Mouse (Mus musculus): ENCODE data around the gene Cnnm2.
"Not testable (repeated sequence)": the region's sequence is repeated elsewhere in the genome, so short reads cannot be mapped to it uniquely, and the experiment has no call there.

Cnnm2 gene

DNA sequence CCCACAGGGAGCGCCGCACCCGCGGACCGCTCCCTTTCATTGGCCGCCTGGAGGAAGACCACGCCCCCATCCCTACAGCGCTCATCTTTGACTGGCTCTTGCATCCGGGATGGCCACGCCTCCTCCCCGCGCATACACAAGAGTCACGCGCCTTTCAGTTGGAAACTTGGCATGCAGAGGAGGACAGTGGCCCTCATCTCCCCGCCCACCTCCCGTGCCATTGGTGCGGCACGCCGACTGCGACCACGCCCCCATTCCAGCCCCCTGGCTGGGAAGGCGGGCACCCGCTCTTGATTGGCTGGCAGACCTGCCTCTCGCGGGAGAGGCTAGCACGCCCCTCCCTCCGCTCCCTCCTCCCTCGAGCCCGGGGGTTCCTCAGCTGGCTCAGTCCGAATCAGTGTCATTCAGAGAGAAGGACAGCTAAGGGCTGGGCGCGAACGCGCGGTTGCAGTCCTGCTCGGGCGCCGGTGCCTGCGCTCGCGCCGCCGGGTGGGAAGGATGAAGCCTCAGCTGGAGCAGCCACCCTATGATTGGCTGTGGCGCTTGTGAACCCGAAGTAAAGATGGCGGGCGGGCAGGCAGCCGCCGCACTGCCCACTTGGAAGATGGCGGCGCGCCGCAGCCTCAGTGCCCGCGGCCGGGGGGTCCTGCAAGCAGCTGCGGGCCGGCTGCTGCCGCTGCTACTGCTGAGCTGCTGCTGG is at the start of gene Cnnm2:
Gene Cnnm2, plus strand, starts transcription at position 350 of the 700 bp plus-strand sequence.
- peak; percentile 98 for DNase-seq (ENCODE audit: low read depth, low spot score)

DNA sequence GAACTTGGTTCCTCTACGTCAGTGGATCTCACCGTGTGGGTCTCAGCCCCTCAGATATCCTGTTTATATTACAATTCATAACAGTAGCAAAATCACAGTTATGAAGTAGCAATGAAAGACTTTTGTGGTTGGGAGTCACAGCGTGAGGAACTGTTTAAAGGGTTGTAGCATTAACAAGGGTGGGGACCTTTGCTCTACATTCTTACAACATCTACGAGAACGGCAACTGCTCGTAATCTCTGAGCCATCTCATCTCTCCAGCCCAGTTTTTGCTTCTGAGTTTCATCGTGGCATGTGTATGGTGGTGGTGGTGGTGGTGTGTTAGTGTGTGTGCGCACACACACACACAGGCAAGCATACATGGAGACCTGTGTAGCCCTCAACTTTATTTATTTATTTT is 47.2 kb upstream of the Cnnm2 start:
- DNase-seq (ENCODE audit: low read depth, low spot score) = no peak

DNA sequence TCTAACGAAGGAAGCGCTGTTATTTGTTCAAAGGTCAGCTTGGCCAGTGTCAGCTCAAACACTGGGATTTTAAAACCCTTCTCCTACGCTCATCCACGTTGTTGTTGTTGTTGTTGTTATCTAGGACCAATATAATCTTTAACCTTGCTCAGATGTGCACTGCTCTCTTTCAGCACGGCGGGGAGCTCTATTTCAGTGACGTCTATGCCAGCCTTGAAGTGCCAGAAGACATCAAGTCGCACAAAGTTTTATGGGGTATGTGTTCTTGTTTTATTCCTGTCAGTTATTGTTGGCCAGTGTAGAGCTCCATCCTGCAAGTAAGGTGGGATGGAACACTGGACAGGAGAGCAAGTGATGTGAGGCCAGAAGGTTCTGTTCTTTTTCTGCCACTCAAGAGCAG is 46.4 kb upstream of the Cnnm2 start:
- no peak for DNase-seq (ENCODE audit: low read depth, low spot score)

DNA sequence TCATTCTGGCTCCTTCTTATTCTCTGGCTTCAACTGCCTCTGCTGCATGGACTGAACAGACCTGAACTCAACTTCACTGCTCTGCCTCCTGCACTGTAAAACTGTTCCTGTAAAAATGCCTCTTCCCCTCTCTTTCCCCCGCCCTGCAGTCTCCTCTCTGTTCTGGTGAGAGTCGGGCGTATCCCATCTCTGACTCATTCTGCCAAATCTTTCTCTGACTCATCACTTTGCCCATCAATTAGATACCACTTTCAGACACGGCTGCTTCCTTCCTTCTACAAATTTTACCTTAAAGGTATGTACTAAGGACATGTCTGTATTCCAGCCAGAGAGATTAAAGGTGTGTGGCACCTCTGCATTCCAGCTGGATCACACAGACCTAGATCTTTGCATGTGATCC is 43.2 kb upstream of the Cnnm2 start:
- DNase-seq (ENCODE audit: low read depth, low spot score) = no peak

DNA sequence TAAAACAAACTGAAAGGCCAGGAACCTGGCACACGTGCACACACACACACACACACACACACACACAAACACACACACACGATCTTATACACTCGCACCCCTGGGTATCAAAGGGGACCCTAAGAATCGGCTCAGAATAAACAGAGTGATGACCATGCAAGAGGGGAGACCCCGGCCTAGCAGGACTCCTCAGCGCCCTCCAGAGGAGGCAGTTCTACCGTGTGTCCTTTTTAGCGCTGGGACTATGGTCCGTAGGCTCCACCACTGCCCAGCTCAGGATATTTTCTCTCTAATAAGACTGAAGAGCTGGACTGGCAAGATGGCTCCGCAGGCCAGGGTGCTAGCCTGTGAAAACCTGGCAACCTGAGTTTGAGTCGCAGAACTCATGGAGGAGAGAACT is 37.0 kb upstream of the Cnnm2 start:
- no peak for DNase-seq (ENCODE audit: low read depth, low spot score)

DNA sequence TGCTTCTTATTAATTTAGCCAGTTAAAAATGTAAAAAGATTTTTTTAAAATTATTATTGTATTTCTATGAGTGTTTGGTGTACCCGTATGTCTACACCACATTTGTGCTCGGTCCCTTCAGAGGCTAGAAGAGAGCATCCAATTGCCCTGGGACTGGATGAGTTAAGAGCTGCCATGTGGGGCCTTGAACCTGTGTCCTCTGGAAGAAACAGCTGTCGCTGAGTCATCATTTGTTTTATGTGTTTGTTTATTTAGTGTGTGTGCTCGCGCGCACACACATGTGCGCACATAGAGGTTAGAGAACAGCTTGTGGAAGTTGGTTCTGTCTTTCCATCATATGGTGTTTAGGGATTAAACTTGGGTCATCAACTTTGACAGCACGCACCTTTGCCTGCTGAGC is 35.3 kb upstream of the Cnnm2 start:
- no peak for DNase-seq (ENCODE audit: low read depth, low spot score)

DNA sequence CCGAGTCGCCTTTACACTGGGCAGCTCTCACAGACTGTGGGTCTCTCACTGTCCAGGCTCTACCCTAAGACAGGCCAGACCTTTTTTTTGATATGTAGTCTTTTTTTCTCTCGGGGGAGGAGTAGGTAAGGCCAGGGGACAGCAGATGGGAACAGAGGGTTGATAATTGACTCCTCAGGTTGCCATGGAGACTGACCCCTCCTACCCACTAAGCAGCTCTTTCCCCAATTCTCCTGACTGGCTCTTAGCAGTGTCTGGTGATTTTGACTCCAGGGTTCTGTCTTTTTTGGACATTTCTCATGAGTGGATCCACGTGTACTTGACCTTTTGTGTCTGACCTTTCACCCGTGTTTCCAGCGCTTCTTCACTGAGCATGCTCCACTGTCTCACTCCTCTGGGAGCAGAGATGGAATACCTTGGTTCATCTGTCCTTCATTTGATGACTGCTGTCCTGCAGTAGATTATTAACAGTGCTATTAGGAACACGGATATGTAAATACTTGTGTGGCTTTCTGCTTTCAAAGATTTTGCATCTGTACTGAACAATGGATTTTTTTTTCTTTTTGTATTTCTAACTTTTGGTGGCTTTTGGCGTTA is 34.2 kb upstream of the Cnnm2 start:
- no peak for DNase-seq (ENCODE audit: low read depth, low spot score)

DNA sequence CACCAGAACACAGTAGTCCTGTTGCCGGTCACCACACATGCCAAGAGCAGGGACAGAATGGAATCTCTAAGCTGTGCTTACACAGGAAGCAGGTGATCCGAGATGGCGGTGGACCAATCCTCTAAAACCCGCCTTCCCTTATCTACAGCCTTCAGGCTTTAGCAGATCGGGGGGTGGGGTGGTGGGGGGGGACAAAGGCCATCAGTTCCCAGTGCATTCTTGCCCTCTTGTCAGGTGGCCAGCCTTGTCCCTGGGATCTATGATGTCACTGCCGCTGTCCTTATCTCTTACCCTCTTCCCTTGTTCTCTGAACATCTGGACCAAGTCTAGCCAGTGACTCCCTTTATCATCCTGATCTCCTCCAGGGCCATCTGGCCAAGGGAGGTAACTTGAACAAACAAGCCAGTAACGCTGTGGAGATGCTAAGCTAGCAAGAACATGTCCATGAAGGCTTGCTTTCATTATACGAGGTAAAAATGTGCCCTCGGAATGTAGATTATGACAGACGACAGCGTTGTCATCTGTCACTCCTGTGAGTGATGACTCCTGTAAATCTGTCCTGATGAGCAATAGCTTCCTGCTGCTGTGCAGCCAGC is 33.4 kb upstream of the Cnnm2 start:
- DNase-seq (ENCODE audit: low read depth, low spot score) = no peak

DNA sequence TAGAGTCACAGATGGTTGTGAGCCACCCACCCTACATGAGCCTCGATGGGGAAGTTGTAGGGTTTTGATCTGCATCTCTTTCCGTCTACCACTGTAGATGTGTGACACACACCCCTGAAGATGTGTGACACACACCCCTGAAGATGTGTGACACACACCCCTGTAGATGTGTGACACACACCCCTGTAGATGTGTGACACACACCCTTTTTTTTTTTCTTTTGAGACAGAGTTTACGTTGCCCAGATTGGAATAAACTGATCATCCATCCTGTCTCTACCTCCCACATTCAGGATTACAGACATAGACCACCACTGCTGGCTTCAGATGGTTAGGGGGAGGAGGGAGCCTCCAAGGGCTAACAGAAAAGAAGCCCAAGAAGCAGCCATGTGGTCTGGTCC is 32.5 kb upstream of the Cnnm2 start:
- DNase-seq (ENCODE audit: low read depth, low spot score) = no peak

DNA sequence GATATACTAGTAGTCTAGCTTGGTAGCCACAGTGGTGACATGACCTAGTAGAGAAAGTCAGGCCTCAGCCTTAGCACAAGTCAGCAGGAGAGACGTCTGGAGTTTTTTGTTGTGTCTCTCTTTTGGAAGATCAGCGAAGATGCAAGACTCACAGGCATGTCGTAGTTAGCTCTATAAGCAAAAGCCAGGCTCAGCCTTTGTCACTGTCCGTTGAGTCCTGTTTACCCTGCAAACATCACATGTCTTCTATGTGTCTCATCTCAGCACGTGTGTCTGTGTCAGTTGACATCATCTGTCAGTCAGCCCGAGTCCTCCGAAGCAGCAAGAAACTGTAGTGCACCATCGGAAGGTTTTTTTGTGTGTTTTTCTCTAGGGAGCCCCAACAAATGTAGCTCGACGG is 30.0 kb upstream of the Cnnm2 start:
- DNase-seq (ENCODE audit: low read depth, low spot score) = no peak

DNA sequence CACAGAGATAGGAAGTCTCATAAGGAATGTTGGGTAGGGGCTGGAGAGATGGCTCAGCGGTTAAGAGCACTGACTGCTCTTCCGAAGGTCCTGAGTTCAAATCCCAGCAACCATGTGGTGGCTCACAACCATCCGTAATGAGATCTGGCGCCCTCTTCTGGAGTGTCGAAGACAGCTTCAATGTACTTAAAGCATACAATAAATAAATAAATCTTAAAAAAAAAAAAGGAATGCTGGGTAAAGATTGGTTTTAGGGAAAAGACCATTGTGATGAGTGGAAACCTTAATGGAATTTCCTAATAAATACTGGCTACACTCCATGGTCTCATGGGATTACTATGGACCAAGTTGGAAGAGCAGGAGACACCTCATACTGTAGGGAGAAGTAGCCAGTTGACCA is 28.7 kb upstream of the Cnnm2 start:
- DNase-seq (ENCODE audit: low read depth, low spot score) = not testable (repeated sequence)

DNA sequence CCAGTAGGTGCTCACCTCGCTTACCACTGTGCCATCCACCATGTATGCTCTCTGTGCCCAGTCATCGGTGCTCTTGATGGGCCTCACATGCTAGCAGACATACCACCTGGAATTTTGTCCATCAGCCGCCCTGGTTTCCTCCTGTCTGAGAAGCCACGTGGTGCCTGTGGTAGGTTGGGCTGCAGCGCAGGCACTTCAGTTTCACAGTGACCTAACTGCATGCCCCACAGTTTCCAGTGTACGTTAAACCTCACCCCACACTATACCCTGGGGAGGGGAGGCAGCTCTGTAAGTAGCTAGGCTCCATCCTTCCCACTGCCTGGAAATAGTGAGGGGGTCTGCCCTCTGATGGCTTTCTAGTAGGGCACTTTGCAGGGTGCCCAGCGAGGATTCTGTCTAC is 27.8 kb upstream of the Cnnm2 start:
- no peak for DNase-seq (ENCODE audit: low read depth, low spot score)

DNA sequence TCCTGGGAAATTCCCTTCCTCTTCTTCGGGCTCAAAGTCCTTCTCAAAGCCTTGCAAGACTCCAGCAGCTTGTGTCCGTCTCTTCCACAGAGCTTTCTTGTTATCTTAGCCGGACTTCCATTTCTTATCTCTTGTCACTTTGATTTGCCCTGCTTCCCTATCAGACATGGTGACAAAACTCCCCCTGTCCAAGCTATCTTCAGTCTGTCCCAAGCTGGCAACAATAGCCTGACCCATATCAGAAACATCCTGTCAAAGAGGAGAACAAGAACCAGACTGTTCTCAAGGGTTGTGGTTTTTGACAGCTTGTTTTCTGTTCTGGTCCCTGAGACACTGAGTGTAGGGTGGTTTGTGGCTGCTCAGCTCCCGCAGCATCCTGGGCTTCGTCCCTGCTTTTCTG is 26.2 kb upstream of the Cnnm2 start:
- no peak for DNase-seq (ENCODE audit: low read depth, low spot score)

DNA sequence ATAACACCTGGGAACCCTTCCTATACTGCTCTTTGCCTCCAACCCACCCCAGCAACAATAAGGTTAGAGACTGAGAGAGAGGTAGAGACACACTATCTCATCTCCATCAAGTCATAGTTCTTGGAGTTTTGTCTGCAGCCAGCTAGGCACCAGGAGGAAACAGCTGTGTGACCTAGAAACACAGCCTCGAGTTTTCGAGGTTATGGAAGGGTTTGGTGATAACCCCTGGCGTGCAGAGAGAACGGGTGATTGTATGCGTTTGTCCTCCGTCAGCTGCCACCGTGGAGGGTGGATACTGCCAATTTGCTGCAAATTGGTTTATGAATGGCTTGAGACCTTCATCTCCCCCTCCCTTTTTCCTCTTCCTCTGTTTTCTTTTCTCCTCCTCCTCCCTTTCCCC is 24.3 kb upstream of the Cnnm2 start:
- DNase-seq (ENCODE audit: low read depth, low spot score) = no peak

DNA sequence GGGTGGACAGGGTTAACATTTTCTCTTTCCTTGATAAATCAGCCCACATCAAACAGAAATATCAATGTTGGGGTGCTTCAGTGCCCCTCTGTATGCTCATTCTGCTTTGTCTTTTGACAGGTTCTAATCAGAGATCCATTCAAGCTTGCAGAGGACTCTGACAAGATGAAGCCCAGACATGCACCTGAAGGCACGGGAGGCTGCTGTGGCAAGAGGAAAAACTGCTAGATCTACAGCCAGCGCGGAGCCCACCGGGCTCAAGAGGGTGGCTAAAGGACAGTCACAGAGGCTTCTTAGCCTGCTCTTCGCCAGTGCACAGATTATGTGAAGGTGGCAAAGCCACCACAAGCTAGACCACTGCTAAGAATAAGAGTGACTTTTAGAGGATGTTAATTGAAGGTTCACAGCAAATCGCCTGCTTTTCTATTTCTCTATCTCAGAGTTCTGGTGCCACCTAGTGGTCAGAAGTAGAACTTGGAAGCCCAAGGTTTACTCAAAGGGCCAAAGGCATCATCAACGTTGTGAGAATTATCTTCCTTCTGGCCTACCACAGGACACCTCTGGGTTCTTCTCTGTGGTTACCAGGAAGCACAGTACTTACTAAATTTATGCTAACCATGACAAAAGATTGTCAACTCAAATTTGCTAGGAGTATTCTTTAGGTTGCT is 20.9 kb upstream of the Cnnm2 start:
- peak; percentile 68 for DNase-seq (ENCODE audit: low read depth, low spot score)

DNA sequence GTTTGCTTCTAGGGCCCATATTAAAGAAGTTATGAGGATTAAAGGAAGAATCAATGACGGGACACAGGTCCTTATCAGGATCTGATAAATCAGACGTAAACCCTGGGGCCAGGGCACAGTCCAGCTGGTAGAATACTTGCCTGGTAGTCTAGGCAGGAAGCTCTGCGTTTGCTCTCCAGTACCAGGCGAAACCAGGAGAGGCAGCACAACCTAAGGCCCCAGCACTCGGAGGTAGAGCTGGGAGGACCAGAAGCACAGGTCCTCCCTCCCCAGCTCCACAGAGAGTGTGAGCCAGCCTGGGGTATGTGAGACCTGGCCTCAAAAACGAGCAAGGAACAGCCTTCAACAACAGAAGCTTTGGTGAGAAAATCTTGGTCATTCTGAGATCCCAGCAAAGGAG is 19.8 kb upstream of the Cnnm2 start:
- DNase-seq (ENCODE audit: low read depth, low spot score) = no peak

DNA sequence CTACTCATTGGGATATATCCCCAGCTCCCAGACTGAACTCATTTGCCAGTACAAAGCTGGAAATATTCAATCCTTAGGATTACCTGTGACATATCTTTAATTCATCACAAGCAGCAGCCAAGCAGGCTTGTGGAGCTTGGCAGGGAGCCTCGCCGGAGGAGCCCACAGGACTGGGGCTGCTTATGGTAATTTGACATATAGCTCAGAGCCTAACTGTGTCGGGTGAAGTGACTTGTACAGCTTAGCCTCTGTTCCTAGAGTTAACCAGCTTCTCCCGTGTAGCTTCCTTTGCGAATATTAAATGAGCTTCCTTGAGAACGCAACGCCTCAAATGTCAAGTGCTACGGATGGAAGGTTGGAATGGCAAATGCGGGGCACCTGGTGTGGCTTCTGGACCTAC is 16.7 kb upstream of the Cnnm2 start:
- no peak for DNase-seq (ENCODE audit: low read depth, low spot score)

DNA sequence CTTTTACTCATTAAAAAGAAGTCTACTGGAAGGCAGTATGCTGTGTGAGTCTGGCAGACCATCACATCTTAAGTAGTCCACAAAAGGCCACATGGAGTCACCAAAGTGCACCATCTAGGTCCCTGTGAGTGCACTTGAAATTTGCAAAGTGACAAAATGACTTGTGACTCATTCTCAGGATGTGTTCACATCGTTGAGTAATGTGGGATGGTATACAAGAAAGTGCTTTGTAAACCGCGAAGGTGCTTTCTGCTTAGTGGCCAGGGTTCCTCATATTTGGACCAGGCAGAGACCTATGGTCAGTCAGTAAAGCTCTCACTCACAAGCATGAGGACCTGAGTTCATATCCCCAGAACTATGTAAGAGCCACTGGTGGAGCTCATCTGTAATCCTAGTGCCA is 13.6 kb upstream of the Cnnm2 start:
- DNase-seq (ENCODE audit: low read depth, low spot score) = no peak

DNA sequence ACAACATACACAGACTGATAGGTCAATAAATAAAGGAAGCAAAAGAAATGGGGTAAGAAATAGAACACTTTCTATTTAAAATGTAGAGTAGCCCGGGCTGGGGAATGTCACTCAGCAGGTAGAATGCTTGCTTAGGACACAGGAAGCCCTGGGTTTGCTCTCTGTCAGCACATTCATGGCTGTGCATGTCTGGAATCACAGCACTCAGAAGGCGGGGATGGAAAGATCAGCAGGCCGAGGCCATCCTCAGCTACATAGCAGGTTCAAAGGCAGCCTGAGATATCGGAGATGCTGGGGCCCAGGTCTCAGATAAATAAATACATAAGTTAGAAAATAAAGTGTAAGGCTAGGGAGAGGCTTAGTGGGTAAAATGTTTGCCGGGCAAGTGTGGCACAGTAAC is 9.2 kb upstream of the Cnnm2 start:
- no peak for DNase-seq (ENCODE audit: low read depth, low spot score)

DNA sequence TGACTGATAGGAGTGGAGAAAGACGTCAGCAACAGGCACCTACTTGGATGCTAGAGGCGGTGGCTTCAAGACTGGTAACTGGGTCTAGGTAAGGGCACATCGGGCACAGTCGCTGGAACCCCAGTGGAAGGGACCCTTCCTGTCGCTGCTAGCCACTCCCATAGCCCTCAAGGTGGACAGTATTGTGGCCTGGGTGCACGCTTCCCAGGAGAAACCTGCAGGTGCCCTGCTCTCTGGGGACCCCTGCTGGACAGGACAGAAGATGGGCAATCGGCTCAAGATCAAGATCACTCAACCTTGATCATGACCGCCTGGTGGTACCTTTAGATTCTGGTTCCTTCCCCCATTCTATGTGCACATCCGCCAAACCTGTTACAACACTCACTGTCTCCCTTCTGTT is 6.3 kb upstream of the Cnnm2 start:
- no peak for DNase-seq (ENCODE audit: low read depth, low spot score)

DNA sequence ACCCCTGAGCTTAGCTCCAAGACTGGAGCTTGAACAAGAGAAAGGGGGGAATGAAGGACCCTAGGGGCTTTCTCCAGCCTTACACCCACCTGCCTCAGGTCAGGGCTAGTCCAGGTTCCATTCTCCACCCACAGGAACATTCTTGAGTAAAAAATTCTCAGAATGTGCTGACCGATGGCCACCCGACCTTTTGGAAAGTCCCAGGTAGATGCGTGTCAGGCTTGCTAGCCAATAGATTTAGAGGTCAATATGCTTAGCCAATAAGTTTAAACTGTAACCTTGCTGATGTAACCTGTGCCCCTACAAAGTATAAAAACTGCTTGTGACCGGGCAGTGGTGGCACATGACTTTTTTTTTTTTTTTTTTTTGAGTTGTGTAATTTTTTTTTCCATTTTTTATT is 5.2 kb upstream of the Cnnm2 start:
- DNase-seq (ENCODE audit: low read depth, low spot score) = no peak

DNA sequence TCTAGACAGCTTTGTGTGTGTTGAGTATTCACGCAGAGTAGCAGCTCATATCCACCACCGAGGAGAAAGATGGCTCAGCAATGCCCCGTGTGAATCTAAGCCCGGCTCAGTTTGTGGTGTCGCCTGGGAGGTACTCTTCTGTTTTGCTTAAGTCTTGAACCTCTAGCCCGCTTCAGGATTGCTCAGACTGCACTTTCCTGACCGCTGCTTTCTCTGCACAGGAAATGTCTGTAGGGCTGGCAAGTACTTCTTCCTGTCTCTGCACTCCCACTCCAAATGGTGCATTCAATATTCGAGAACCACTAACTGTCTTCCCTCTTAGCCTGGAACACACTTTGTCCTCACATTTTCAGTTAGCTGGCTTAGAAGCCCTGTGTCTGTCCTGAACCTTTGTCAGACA is 2.3 kb upstream of the Cnnm2 start:
- DNase-seq (ENCODE audit: low read depth, low spot score) = no peak

DNA sequence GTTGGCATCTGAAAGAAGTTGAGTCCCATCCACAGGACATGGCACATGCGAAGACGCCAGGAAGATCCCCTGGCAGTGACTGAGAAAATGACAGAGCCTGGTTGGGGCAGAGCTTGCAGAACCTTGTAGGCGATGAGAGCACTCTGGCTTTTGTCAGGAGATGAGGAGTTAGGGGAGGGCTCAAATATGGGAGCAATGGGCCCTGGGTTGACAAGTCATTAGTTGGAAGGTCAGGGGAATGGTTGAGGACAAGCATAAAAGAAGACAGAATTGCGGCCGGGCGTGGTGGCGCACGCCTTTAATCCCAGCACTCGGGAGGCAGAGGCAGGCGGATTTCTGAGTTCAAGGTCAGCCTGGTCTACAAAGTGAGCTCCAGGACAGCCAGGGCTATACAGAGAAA is 1.5 kb upstream of the Cnnm2 start:
- not testable (repeated sequence) for DNase-seq (ENCODE audit: low read depth, low spot score)

Measured in retina, postnatal 7 days (tissue).